Mouse (Mus musculus): ENCODE results near the gene Wnt5b.

Gene Wnt5b

GRCm38 (mm10) chr6:119543803-119544517 is at the start of gene Wnt5b:
Gene Wnt5b, minus strand, starts transcription at chr6:119544347.
- peak; percentile 36; the same call in 1 of the 2 replicates for ATAC-seq (ENCODE audit: insufficient number of reproducible peaks, low FRiP score, low TSS enrichment)

- no peak for ATAC-seq (ENCODE audit: insufficient number of reproducible peaks, low FRiP score, low TSS enrichment)
Measured at GRCm38 (mm10) chr6:119590872-119591271, 46.7 kb upstream of the Wnt5b start.

- ATAC-seq (ENCODE audit: insufficient number of reproducible peaks, low FRiP score, low TSS enrichment) = no peak
Measured at GRCm38 (mm10) chr6:119587897-119588296, 43.8 kb upstream of the Wnt5b start.

- ATAC-seq (ENCODE audit: insufficient number of reproducible peaks, low FRiP score, low TSS enrichment) = no peak
Measured at GRCm38 (mm10) chr6:119587454-119587853, 43.3 kb upstream of the Wnt5b start.

- no peak for ATAC-seq (ENCODE audit: insufficient number of reproducible peaks, low FRiP score, low TSS enrichment)
Measured at GRCm38 (mm10) chr6:119585652-119586375, 41.7 kb upstream of the Wnt5b start.

GRCm38 (mm10) chr6:119584061-119584460 is 39.9 kb upstream of the Wnt5b start:
- ATAC-seq (ENCODE audit: insufficient number of reproducible peaks, low FRiP score, low TSS enrichment) = no peak

- ATAC-seq (ENCODE audit: insufficient number of reproducible peaks, low FRiP score, low TSS enrichment) = no peak
Measured at GRCm38 (mm10) chr6:119583165-119583564, 39.0 kb upstream of the Wnt5b start.

GRCm38 (mm10) chr6:119576706-119577105 is 32.6 kb upstream of the Wnt5b start:
- no peak for ATAC-seq (ENCODE audit: insufficient number of reproducible peaks, low FRiP score, low TSS enrichment)

- ATAC-seq (ENCODE audit: insufficient number of reproducible peaks, low FRiP score, low TSS enrichment) = 0 out of 2 replicates have a peak, but pooled peaks have one; percentile 4
Measured at GRCm38 (mm10) chr6:119575331-119575730, 31.2 kb upstream of the Wnt5b start.

- ATAC-seq (ENCODE audit: insufficient number of reproducible peaks, low FRiP score, low TSS enrichment) = no peak
Measured at GRCm38 (mm10) chr6:119572296-119572695, 28.1 kb upstream of the Wnt5b start.

GRCm38 (mm10) chr6:119570797-119571196 is 26.6 kb upstream of the Wnt5b start:
- ATAC-seq (ENCODE audit: insufficient number of reproducible peaks, low FRiP score, low TSS enrichment) = no peak

- no peak for ATAC-seq (ENCODE audit: insufficient number of reproducible peaks, low FRiP score, low TSS enrichment)
Measured at GRCm38 (mm10) chr6:119568339-119568738, 24.2 kb upstream of the Wnt5b start.

- no peak for ATAC-seq (ENCODE audit: insufficient number of reproducible peaks, low FRiP score, low TSS enrichment)
Measured at GRCm38 (mm10) chr6:119565451-119566379, 21.6 kb upstream of the Wnt5b start.

- no peak for ATAC-seq (ENCODE audit: insufficient number of reproducible peaks, low FRiP score, low TSS enrichment)
Measured at GRCm38 (mm10) chr6:119562558-119562957, 18.4 kb upstream of the Wnt5b start.

GRCm38 (mm10) chr6:119558855-119559254 is 14.7 kb upstream of the Wnt5b start:
- no peak for ATAC-seq (ENCODE audit: insufficient number of reproducible peaks, low FRiP score, low TSS enrichment)

- no peak for ATAC-seq (ENCODE audit: insufficient number of reproducible peaks, low FRiP score, low TSS enrichment)
Measured at GRCm38 (mm10) chr6:119554439-119554838, 10.3 kb upstream of the Wnt5b start.

GRCm38 (mm10) chr6:119544518-119544864 is 344 bp upstream of the Wnt5b start:
- no peak for ATAC-seq (ENCODE audit: insufficient number of reproducible peaks, low FRiP score, low TSS enrichment)

- ATAC-seq (ENCODE audit: insufficient number of reproducible peaks, low FRiP score, low TSS enrichment) = no peak
Measured at GRCm38 (mm10) chr6:119543456-119543802, 718 bp downstream of the Wnt5b start.

GRCm38 (mm10) chr6:119535867-119536266 is 8.3 kb downstream of the Wnt5b start:
- no peak for ATAC-seq (ENCODE audit: insufficient number of reproducible peaks, low FRiP score, low TSS enrichment)

- no peak for ATAC-seq (ENCODE audit: insufficient number of reproducible peaks, low FRiP score, low TSS enrichment)
Measured at GRCm38 (mm10) chr6:119533170-119533709, 10.9 kb downstream of the Wnt5b start.

GRCm38 (mm10) chr6:119529659-119530058 is 14.5 kb downstream of the Wnt5b start:
- ATAC-seq (ENCODE audit: insufficient number of reproducible peaks, low FRiP score, low TSS enrichment) = no peak

All from cerebellum, adult (tissue).